21 mouse cellular contexts compared by ENCODE assay signal in genomic region chr12:40468235-40468634, GRCm38 (mm10). TPM values are rescaled to one million over a fixed set of nuclear protein-coding genes. Genes with fewer than 3 reads are reported as not detected.
DNase-seq lines count a peak whose midpoint lies in the region; ATAC-seq and TF ChIP-seq lines count a peak whose summit lies in the region.
"Had no signal": no experiment of that assay in that cellular context is flagged by ENCODE, and none has a peak within 500 bp of the region (broad histone marks: within the 10 kb centered on the region; RNA-seq: fewer than 3 reads in every experiment).

No protein-coding gene starts in this region.

- H3K9me3 ChIP-seq in hindbrain, postnatal 0 days (ENCODE audit: low read length), result no peaks in the 10 kb centered on the region
- no peaks in the 10 kb centered on the region for H3K9me3 ChIP-seq in hindbrain, embryonic 13.5 days
- H3K9me3 ChIP-seq in liver, embryonic 11.5 days (ENCODE audit: control insufficient read depth, low read length), result no peaks in the 10 kb centered on the region
- H3K9me3 ChIP-seq: limb, embryonic 12.5 days; liver, embryonic 15.5 days; megakaryocyte, embryonic 14.5 days; stomach, embryonic 15.5 days had no signal

- no peak overlapping the region for H3K27ac ChIP-seq in hindbrain, postnatal 0 days
- H3K27ac ChIP-seq in hindbrain, embryonic 13.5 days, result no peak overlapping the region
- H3K27ac ChIP-seq in liver, adult 2 months (replicated peaks; ENCODE audit: insufficient read depth, low read depth, low read length), result no peak overlapping the region
- no peak overlapping the region for H3K27ac ChIP-seq in liver, embryonic 11.5 days (ENCODE audit: low read depth, low read length)
- H3K27ac ChIP-seq: gastrocnemius, adult 2 months; heart, adult 2 months; limb, embryonic 12.5 days; liver, embryonic 15.5 days; stomach, embryonic 15.5 days had no signal

- H3K36me3 ChIP-seq in hindbrain, postnatal 0 days (ENCODE audit: insufficient read depth, low read length), result no peaks in the 10 kb centered on the region
- no peaks in the 10 kb centered on the region for H3K36me3 ChIP-seq in hindbrain, embryonic 13.5 days
- H3K36me3 ChIP-seq in liver, adult 2 months (ENCODE audit: control insufficient read depth, insufficient read depth, low read length), result no peaks in the 10 kb centered on the region
- H3K36me3 ChIP-seq in liver, embryonic 11.5 days (ENCODE audit: control insufficient read depth, insufficient read depth, low read length), result no peaks in the 10 kb centered on the region
- H3K36me3 ChIP-seq: limb, embryonic 12.5 days; liver, embryonic 15.5 days; stomach, embryonic 15.5 days had no signal

- DNase-seq in cerebellum, postnatal 10 days, result peak; percentile 51 to 63
- DNase-seq in cerebellum, postnatal 36 days, result no peak
- peak; percentile 53 for DNase-seq in hindbrain, postnatal 0 days (ENCODE audit: low spot score)
- DNase-seq in liver, adult 2 months (ENCODE audit: extremely low read depth, low read depth, low spot score), result peak; percentile 37
- DNase-seq in liver, embryonic 11.5 days (ENCODE audit: low spot score), result no peak
- DNase-seq in MN1 (ENCODE audit: low spot score), result peak; percentile 40
- no peak for DNase-seq in thymus, postnatal 4 days
- DNase-seq: cerebellum, adult 11 months; gastrocnemius, adult 2 months; heart, adult 2 months; kidney, adult 8-10 months; lung, postnatal 14 days; thymus, adult 2 months had no signal

- no peaks in the 10 kb centered on the region for H3K27me3 ChIP-seq in hindbrain, postnatal 0 days (ENCODE audit: insufficient read depth, low read length)
- no peaks in the 10 kb centered on the region for H3K27me3 ChIP-seq in hindbrain, embryonic 13.5 days
- H3K27me3 ChIP-seq in liver, adult 2 months (ENCODE audit: control insufficient read depth, insufficient read depth, low read length), result no peaks in the 10 kb centered on the region
- no peaks in the 10 kb centered on the region for H3K27me3 ChIP-seq in liver, embryonic 11.5 days (replicated peaks; ENCODE audit: control insufficient read depth, insufficient read depth, low read length)
- H3K27me3 ChIP-seq: limb, embryonic 12.5 days; liver, embryonic 15.5 days; stomach, embryonic 15.5 days had no signal

- TF ChIP-seq CTCF in hindbrain, postnatal 0 days (IDR thresholded peaks at IDR 0.05; ENCODE audit: low read depth), result no peak
- no peak for TF ChIP-seq CTCF in liver, adult 2 months (IDR thresholded peaks at IDR 0.05; ENCODE audit: low read depth, low read length)

- peaks cover 38% of the 10 kb centered on the region for H3K79me2 ChIP-seq in liver, adult 2 months (ENCODE audit: control insufficient read depth, insufficient read depth, low read length)

- 73% methylated on average over 4 of the region's 4 CpGs for WGBS in hindbrain, postnatal 0 days
- 82% methylated on average over 4 of the region's 4 CpGs for WGBS in hindbrain, embryonic 13.5 days
- WGBS in liver, adult 2 months, result 75% methylated on average over 4 of the region's 4 CpGs
- 85% methylated on average over 4 of the region's 4 CpGs for WGBS in liver, embryonic 11.5 days

- ATAC-seq in hindbrain, postnatal 0 days, result peak; percentile 67
- ATAC-seq in hindbrain, embryonic 13.5 days (ENCODE audit: low FRiP score), result no peak
- ATAC-seq in liver, embryonic 11.5 days (replicated peaks; ENCODE audit: low FRiP score), result no peak
- ATAC-seq: forebrain, embryonic 14.5 days; inflammation-experienced regulatory T-cells, adult 6 months had no signal

- H3K4me3 ChIP-seq in hindbrain, postnatal 0 days (ENCODE audit: low read length), result no peak overlapping the region
- no peak overlapping the region for H3K4me3 ChIP-seq in hindbrain, embryonic 13.5 days
- H3K4me3 ChIP-seq in liver, adult 2 months (ENCODE audit: insufficient read depth, low read depth, low read length), result no peak overlapping the region
- no peak overlapping the region for H3K4me3 ChIP-seq in liver, embryonic 11.5 days (ENCODE audit: low read depth, low read length)
- H3K4me3 ChIP-seq: erythroblast, embryonic 14.5 days; gastrocnemius, adult 2 months; heart, adult 2 months; limb, embryonic 12.5 days; liver, embryonic 15.5 days; megakaryocyte, embryonic 14.5 days; stomach, embryonic 15.5 days had no signal

- no peak overlapping the region for H3K9ac ChIP-seq in hindbrain, postnatal 0 days (replicated peaks; ENCODE audit: low read length)
- H3K9ac ChIP-seq in hindbrain, embryonic 13.5 days, result no peak overlapping the region
- H3K9ac ChIP-seq in liver, adult 2 months (ENCODE audit: low read depth, low read length), result no peak overlapping the region
- H3K9ac ChIP-seq in liver, embryonic 11.5 days (ENCODE audit: low read depth, low read length), result no peak overlapping the region
- H3K9ac ChIP-seq: limb, embryonic 12.5 days; liver, embryonic 15.5 days; stomach, embryonic 15.5 days had no signal

- TF ChIP-seq POLR2A in liver, adult 2 months (IDR thresholded peaks at IDR 0.05; ENCODE audit: extremely low read depth, insufficient read depth, low read length), result no peak

- peaks cover 25% of the 10 kb centered on the region for H3K4me1 ChIP-seq in hindbrain, postnatal 0 days (ENCODE audit: insufficient read depth, low read length)
- H3K4me1 ChIP-seq in hindbrain, embryonic 13.5 days (replicated peaks), result peaks cover 60% of the 10 kb centered on the region
- H3K4me1 ChIP-seq in liver, adult 2 months (ENCODE audit: control insufficient read depth, insufficient read depth, low read length), result peaks cover 9% of the 10 kb centered on the region
- H3K4me1 ChIP-seq in liver, embryonic 11.5 days (replicated peaks; ENCODE audit: control insufficient read depth, insufficient read depth, low read length), result no peaks in the 10 kb centered on the region; the same call in 1 of the 2 replicates
- H3K4me1 ChIP-seq: liver, embryonic 15.5 days; megakaryocyte, embryonic 14.5 days; stomach, embryonic 15.5 days had no signal

- no peak overlapping the region for H3K4me2 ChIP-seq in hindbrain, postnatal 0 days (ENCODE audit: low read depth, low read length)
- no peak overlapping the region for H3K4me2 ChIP-seq in hindbrain, embryonic 13.5 days
- H3K4me2 ChIP-seq in liver, embryonic 11.5 days, result no peak overlapping the region
- H3K4me2 ChIP-seq: limb, embryonic 12.5 days; liver, embryonic 15.5 days; stomach, embryonic 15.5 days had no signal

RNA-seq across cellular contexts. Expression of gene Dock4, which starts 22.5 kb away (rescaled TPM):
- total RNA-seq in hindbrain, postnatal 0 days (2014; rRNA removed), result 25.9 and 30.7 TPM in 2 replicates
- 16.4 and 16.7 TPM in 2 replicates for polyA plus RNA-seq in hindbrain, postnatal 0 days (2015; fragmentation: Nextera tagmentation; extraction: Ambion mirVana)
- 40.5 and 43.4 TPM in 2 replicates for polyA plus RNA-seq in hindbrain, embryonic 13.5 days (2015; fragmentation: Nextera tagmentation; extraction: Ambion mirVana)
- total RNA-seq in liver, adult 2 months (2014; rRNA removed), result 21.5 and 26.8 TPM in 2 replicates
- polyA plus RNA-seq in liver, adult 2 months (2012; rRNA removed), result 5.8 and 5.9 TPM in 2 replicates
- 4.4 and 4.9 TPM in 2 replicates for polyA plus RNA-seq in liver, embryonic 11.5 days (2014; fragmentation: Nextera tagmentation; extraction: Ambion mirVana)

RNA-seq across cellular contexts. Expression of gene Zfp277, which starts 22.5 kb away (rescaled TPM):
- total RNA-seq in hindbrain, postnatal 0 days (2014; rRNA removed), result 21.6 and 24.6 TPM in 2 replicates
- polyA plus RNA-seq in hindbrain, postnatal 0 days (2015; fragmentation: Nextera tagmentation; extraction: Ambion mirVana), result 31.1 and 32.9 TPM in 2 replicates
- 29.9 TPM in 2 replicates for polyA plus RNA-seq in hindbrain, embryonic 13.5 days (2015; fragmentation: Nextera tagmentation; extraction: Ambion mirVana)
- total RNA-seq in liver, adult 2 months (2014; rRNA removed), result 10.9 and 14.0 TPM in 2 replicates
- polyA plus RNA-seq in liver, adult 2 months (2012; rRNA removed), result 2.8 and 3.3 TPM in 2 replicates
- 23.4 and 25.7 TPM in 2 replicates for polyA plus RNA-seq in liver, embryonic 11.5 days (2014; fragmentation: Nextera tagmentation; extraction: Ambion mirVana)

Comparison
In these comparisons a context has a peak if more than half of its experiments do, and no peak if none do; other contexts are left out.
1. DNase-seq: peak in cerebellum, postnatal 10 days (2 of 2), hindbrain, postnatal 0 days (single experiment), liver, adult 2 months (single experiment) and MN1 (single experiment); none in cerebellum, postnatal 36 days (0 of 2), liver, embryonic 11.5 days (single experiment) and thymus, postnatal 4 days (single experiment).